Mouse (Mus musculus) erythroblast, embryonic 14.5 days (primary cell): ENCODE measurements around the gene Lgr6.

Experiments
- GATA1 ChIP-seq: IDR thresholded peaks from 2 replicates; pipeline ENCODE4 v1.6.1; 2012; ENCODE audit warnings: low read length, inconsistent platforms, mixed read lengths
- TAL1 ChIP-seq: IDR thresholded peaks from 3 replicates; pipeline ENCODE4 v1.6.1; 2012; ENCODE audit warnings: low read length, inconsistent platforms, mixed read lengths

GRCm38 (mm10) chr1:135020281-135020940 is 84.7 kb downstream of the Lgr6 start:
- TF ChIP-seq TAL1 (no peak), GATA1 (no peak)
